Mouse (Mus musculus) adipocyte (in vitro differentiated cells): ENCODE measurements around the gene Dnajb12.

Experiments
- DNase-seq: peaks from one replicate; pipeline ENCODE4 v3.0.0-alpha.2; 2016; ENCODE audit warnings: low spot score

Gene Dnajb12

DNA sequence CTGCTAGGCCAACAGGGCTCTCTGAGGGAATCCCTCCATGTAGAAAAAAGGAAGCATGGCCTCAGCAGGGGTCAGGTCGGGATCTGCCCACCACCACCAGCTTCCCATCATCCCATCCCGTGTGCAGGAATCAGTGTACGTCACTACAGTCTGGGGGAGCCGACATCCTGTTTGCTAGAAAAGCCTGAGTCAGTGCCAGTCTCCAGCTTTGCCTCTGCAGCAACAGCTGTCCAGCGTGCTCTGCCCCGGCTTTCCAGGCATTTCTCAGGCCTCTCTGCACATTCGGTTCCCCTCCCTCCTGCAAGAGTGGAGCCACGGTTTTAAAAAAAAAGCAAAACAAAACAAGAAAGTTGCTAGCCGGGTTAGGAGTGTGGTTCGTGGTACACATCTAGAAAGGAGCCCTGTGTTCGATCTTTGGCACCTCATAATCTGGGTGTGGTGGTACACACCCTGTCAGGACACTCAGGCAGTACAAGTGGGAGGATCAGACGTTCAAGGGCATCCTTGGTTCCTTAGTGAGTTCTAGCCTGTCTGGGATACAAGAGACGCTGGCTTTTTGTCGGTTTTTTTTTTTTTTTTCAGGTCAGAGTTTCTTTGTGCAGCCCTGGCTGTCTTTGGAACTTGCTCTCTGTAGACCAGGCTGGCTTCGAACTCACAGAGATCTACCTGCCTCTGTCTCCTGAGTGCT lies 40.3 kb downstream of the Dnajb12 start:
- DNase-seq: peak; percentile 71

DNA sequence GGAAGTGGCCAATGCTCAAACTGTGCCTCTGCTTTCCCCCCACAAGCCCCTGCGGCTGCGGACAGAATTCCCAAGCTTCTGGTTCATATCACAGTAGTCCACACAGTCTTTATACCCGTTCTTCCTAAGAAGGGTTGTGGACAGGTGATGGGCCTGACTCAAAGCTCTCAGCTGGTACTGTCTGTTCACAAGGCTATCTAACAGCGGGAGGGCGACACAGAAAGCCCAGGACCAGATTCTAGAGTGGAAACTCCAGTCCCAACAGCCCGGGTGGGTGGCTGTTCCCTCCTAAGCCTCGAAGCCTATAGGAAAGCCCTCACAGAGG lies 41.1 kb downstream of the Dnajb12 start:
- no peak for DNase-seq

- DNase-seq: peak; percentile 54
These were observed 41.7 kb downstream of the Dnajb12 start for GRCm38 (mm10) chr10:59920810-59921681.

DNA sequence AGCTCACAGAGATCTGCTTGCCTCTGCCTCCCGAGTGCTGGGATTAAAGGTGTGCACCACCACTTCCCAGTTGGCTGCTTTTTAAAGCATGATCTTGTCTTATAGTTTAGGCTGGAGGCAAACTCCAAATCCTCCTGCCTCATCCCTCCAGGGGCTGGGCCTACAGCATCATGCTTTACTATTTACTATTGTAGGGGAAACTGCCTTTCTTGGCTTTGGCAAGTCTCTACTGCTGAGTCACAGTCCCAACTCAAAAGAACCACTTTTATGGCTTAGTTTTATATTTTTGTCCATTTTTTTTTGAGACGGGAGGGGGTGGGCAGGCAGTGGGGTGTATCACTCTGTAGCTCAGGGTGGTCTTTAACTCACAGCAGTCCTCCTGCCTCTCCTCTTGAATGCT lies 44.1 kb downstream of the Dnajb12 start:
- no peak for DNase-seq

DNA sequence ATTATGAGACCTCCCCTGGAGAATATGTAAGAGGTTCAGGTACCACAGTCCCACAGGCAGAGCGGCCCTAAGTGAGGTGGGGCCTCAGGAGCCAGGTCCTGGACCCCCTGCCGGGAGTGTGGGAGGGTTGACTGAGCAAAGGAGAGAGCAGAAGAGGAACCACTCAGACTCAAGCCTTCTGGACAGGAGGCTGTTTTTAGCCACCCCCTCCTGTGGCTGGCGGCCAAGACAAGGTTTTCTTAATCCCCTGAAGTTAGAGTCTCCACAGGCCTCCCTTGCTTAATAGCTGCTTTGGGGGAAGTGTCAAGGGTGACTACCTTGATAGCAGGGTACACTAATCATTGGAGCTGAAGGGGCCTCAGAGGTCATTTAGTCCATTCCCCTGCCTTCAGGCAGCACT lies 44.9 kb downstream of the Dnajb12 start:
- DNase-seq: no peak

DNA sequence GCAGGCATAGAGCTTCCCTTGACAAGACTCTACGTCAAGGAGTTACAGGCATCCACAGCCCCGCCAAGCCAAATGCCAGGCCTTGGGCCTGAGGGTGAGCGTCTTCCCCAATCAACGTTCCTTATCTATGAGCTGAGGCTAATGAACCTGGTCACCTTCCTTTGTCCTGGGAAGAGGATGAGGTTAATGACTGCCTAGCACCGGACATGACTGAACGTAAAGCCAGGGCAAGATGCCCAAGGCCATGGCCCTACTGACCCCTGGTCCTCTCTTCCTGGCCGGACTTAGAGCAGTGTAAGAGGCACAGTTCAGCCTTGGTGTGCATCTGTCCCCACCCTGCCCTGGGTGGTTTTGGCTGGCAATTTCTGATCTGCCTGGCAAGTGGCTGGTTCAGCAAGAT lies 49.8 kb downstream of the Dnajb12 start:
- no peak for DNase-seq

- DNase-seq: no peak
These were observed 51.6 kb downstream of the Dnajb12 start for GRCm38 (mm10) chr10:59930996-59931395.

GRCm38 (mm10) chr10:59932521-59932920 lies 53.2 kb downstream of the Dnajb12 start:
- DNase-seq: peak; percentile 74

GRCm38 (mm10) chr10:59934039-59934438 lies 54.7 kb downstream of the Dnajb12 start:
- DNase-seq: no peak

- DNase-seq: peak; percentile 26
These were observed 56.9 kb downstream of the Dnajb12 start for GRCm38 (mm10) chr10:59936058-59936856.

DNA sequence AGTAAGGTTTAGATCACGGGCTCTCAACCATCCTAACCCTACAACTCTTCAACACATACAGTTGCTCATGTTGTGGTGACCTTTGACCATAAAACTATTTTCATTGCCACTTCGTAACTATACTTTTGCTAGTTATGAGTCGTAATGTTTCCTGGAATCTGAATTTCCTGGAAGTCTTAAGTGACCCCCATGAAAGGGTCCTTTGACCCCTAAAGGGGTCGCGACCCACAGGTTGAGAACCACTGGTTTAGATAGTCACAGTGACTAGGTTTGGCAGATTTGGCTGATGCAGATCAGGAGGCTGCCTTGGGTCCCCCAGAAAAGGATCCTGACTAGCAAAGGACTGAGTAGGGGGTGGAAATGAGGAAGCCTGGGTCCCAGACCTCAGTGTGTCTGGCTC lies 59.3 kb downstream of the Dnajb12 start:
- no peak for DNase-seq

DNA sequence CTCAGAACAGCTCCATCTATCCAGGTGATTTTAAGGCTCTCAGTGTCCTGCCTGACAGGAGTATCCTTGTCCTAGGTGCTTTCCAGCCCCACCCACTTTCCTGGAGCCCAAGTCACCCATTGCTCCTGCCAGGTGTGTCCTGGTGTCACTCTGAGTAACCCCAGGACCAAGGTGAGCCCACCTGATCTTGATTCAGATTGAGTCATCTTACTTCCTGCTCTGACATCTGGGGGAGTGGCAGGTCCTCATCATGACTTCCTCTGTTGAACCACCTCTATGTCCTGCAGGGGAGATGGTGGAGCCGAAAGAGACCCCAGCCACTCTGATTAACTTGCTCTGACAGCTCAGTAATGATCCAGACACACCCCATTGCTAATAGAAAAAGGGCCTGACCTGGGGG lies 59.7 kb downstream of the Dnajb12 start:
- no peak for DNase-seq

DNA sequence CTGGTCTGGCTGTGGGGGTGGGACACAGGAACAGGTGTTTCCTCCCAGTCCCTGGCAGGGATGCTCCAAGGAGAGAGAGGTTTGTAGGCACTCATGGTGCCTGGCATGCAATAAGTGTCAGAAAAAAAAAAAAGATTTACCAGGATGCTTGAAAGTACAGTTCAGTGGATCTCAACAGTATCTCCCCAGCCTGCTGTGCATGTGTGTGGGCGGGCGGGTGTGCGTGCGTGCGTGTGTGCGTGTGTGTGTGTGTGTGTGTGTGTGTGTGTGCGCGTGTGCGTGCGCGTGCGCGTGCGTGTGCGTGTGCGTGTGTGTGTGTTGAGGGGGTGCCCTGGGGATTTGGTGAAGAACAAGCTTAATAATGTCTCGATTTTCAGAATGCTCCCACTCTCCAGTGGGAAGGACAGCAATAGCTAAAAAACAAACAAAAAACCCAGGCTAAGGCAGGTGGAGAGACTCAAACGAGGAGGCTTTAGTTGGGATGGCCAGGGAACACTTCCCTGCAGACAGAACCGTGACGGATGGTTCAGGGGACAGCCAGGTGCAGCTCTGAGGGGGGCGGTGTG lies 63.0 kb downstream of the Dnajb12 start:
- no peak for DNase-seq

GRCm38 (mm10) chr10:59942847-59943420 lies 63.6 kb downstream of the Dnajb12 start:
- DNase-seq: no peak

- DNase-seq: peak; percentile 58
These were observed 64.1 kb downstream of the Dnajb12 start for GRCm38 (mm10) chr10:59943421-59943989.

DNA sequence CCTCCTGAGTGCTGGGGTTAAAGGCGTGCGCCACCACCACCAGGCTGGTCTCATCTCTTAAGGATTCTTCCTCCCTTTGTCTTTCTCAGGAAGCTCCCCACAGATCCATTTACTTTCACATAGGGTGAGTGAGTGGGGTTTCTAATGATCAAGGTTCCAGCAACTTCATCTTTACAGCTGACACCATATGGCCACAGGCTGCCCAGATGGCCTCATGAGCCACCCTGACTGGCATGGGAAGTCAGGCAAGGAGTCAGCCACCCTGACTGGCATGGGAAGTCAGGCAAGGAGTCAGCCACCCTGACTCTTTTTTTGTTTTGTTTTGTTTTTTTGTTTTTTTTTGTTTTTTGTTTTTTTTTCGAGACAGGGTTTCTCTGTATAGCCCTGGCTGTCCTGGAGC lies 66.1 kb downstream of the Dnajb12 start:
- DNase-seq: no peak

DNA sequence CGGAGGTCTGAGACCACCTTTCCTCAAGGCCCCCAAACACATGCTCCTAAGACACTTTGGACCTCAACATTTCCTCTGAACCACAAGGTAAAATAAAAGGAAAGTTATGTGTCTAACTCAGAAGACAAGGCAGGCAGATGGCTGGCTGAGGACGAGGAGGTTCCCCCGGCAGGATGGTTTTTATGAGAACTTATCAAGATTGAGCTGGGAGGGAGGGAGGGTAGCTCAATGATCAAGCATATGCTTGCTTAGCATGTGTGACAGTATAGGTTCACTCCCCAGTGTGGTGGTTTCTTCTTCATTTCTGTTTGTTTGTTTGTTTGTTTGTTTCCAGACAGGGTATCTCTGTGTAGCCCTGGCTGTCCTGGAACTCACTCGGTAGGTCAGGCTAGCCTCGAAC lies 67.0 kb downstream of the Dnajb12 start:
- DNase-seq: no peak

DNA sequence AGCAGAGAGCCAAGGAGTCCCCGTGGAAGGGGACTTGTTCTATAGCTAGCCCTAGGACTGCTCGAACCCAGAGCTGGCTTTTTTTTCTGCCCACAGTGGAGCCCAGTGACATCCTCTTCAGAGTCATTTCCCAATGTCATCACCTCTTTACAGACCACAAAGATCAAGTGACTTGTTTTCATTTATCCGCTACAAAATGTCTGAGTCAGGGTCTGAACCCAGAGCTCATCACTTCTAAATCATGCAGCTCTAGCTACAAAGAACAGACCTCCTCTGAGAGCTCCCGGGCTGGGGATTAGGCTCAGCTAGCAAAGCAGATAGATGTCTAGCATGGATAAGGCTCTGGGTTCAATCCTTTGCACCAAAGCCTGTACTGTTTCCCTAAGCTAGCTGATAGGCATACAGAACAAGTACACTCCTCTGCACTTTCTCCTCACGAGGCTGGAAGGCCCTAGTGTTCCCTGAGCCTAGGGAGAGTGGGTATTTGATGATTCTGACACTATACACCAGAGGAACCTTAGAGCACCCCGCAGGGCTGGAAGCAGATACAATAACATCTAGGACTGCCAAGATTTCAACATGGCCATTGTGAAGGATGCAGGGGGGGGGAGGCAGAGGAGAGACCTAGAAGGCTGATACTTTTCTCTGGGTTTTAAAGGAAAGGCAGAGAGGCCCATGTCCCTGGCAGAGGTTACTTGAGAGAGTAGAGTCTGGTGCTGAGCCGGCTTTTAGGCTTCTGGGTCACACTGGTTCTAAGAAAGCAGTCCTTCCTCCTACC lies 68.1 kb downstream of the Dnajb12 start:
- peak; percentile 81 for DNase-seq

DNA sequence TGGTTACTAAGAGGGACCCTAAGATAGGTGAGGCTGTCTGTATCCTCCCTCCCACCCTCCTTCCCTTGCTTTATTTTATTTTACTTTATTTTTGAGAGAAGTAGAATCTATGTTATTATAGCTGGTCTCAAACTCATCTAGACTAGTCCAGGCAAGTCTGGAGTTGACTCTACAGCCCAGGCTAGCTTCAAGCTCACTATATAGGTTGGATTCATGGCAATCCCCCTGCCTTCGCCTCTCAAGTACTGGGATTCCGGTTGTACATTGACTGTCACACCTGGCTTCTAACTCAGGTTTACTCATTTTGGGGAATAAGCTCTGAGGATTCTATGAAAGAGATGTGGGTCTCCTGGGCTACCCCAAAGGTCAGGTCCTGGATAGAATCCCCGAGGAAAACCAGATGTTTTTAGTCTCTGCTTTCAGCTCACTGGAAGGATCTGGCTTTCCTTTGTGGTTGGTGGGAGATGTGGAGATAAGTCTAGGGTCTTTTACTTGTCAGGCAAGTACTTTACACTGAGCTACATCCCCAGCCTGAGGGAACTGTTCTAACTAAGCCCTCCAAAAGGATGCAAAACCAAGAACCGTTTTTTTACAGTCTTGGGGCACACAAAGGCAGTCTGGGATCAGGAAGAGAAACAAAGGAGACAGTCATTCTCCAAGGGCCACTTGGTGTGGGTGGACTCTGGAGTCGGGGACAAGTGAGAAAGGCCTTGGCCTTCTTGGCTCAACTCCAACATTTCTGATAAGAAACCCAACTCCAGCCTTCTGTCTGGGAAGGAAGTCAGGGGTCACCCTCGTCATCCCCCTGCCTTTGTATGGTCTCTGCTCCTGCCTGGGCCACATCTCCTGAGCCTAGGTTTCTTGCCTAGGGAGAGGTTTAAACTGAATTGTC lies 69.3 kb downstream of the Dnajb12 start:
- DNase-seq: peak; percentile 78
